Mouse (Mus musculus): ENCODE results near the gene Ddx6. TPM values are rescaled to one million over a fixed set of nuclear protein-coding genes. Genes with fewer than 3 reads are reported as not detected.

Ddx6 gene
- total RNA-seq, 2 experiments from 2014 or later, result 133 to 134 TPM

- no peak for DNase-seq
Measured at GRCm38 (mm10) chr9:44643103-44643502, 38.4 kb downstream of the Ddx6 start.

GRCm38 (mm10) chr9:44644186-44644585, 39.5 kb downstream of the Ddx6 start:
- DNase-seq, result no peak

- DNase-seq, result no peak
Measured at GRCm38 (mm10) chr9:44645481-44645880, 40.8 kb downstream of the Ddx6 start.

GRCm38 (mm10) chr9:44645924-44646323, 41.2 kb downstream of the Ddx6 start:
- DNase-seq, result no peak

GRCm38 (mm10) chr9:44646366-44646765, 41.7 kb downstream of the Ddx6 start:
- no peak for DNase-seq

- no peak for DNase-seq
Measured at GRCm38 (mm10) chr9:44647026-44647425, 42.3 kb downstream of the Ddx6 start.

- no peak for DNase-seq
Measured at GRCm38 (mm10) chr9:44647656-44648055, 43.0 kb downstream of the Ddx6 start.

GRCm38 (mm10) chr9:44648881-44649281, 44.2 kb downstream of the Ddx6 start:
- DNase-seq, result no peak

- DNase-seq, result peak; percentile 58 to 63
Measured at GRCm38 (mm10) chr9:44652027-44652426, 47.3 kb downstream of the Ddx6 start.

- no peak for DNase-seq
Measured at GRCm38 (mm10) chr9:44653896-44654295, 49.2 kb downstream of the Ddx6 start.

- peak in 1 of 2 experiments; percentile 42 for DNase-seq
Measured at GRCm38 (mm10) chr9:44655098-44656066, 50.7 kb downstream of the Ddx6 start.

GRCm38 (mm10) chr9:44663706-44664105, 59.0 kb downstream of the Ddx6 start:
- no peak for DNase-seq

GRCm38 (mm10) chr9:44671416-44671815, 66.7 kb downstream of the Ddx6 start:
- no peak for DNase-seq

GRCm38 (mm10) chr9:44672291-44672865, 67.7 kb downstream of the Ddx6 start:
- DNase-seq, result no peak

- no peak for DNase-seq
Measured at GRCm38 (mm10) chr9:44673005-44673404, 68.3 kb downstream of the Ddx6 start, which contains the start of gene Treh. Gene Treh (plus strand): TSS chr9:44673233.

GRCm38 (mm10) chr9:44678288-44678871, 73.7 kb downstream of the Ddx6 start:
- DNase-seq, result no peak

GRCm38 (mm10) chr9:44679565-44679964, 74.9 kb downstream of the Ddx6 start:
- no peak for DNase-seq

GRCm38 (mm10) chr9:44683046-44683445, 78.4 kb downstream of the Ddx6 start:
- no peak for DNase-seq

GRCm38 (mm10) chr9:44685346-44686330, 80.9 kb downstream of the Ddx6 start:
- peak; percentile 57 to 59 for DNase-seq

GRCm38 (mm10) chr9:44686638-44687037, 81.9 kb downstream of the Ddx6 start:
- DNase-seq, result no peak

- DNase-seq, result no peak
Measured at GRCm38 (mm10) chr9:44688013-44688412, 83.3 kb downstream of the Ddx6 start.
